Mouse (Mus musculus): ENCODE measurements around the gene Stat3. TPM values are rescaled to one million over a fixed set of nuclear protein-coding genes. Genes with fewer than 3 reads are reported as not detected.

Stat3 gene
- polyA plus RNA-seq, 1 experiment from 2014 or later, result 43.5 TPM

GRCm38 (mm10) chr11:100979887-100980286, 40.5 kb upstream of the Stat3 start:
- Histone ChIP-seq H3K4me1 (ENCODE audit: control insufficient read depth, insufficient read depth, low read length) (peaks cover 10% of the 10 kb centered on the region), H3K4me2 (replicated peaks; ENCODE audit: low read depth, low read length) (no peak overlapping the region), H3K36me3 (ENCODE audit: control insufficient read depth, insufficient read depth, low read length) (no peaks in the 10 kb centered on the region), H3K27me3 (ENCODE audit: control insufficient read depth, insufficient read depth, low read length) (no peaks in the 10 kb centered on the region), H3K9ac (replicated peaks; ENCODE audit: low read depth, low read length) (no peak overlapping the region), H3K9me3 (ENCODE audit: control insufficient read depth, low read depth, low read length) (no peaks in the 10 kb centered on the region), H3K4me3 (ENCODE audit: low read depth, low read length) (no peak overlapping the region), H3K27ac (ENCODE audit: low read length) (peak overlapping the region; percentile 61)
- no peak for ATAC-seq (ENCODE audit: insufficient number of reproducible peaks, insufficient read depth, low FRiP score, low read depth)
- 53% methylated on average over 8 of the region's 8 CpGs for WGBS

DNA sequence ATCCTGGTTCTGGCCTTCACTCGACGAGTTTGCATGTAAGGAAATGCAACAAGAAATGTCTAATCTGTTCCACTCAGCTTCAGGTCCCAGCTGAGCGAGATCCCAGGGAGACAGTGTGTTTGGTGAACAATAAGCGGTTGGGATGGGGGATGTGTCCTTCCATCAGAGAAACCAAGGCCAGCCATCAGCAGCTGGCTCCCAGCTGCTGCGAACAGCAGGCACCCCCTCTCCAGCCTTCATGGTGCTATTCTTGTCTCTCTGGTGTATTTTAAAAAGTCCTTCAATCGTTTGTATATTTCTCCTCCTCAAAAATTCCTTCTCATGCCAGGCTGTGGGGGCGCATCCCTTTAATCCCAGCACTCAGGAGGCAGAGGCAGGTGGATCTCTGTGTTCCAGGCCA, 35.9 kb upstream of the Stat3 start:
- 49% methylated on average over 7 of the region's 7 CpGs for WGBS
- H3K4me3 ChIP-seq (ENCODE audit: low read depth, low read length), result no peak overlapping the region
- no peaks in the 10 kb centered on the region for H3K36me3 ChIP-seq (ENCODE audit: control insufficient read depth, insufficient read depth, low read length)
- H3K9me3 ChIP-seq (ENCODE audit: control insufficient read depth, low read depth, low read length), result no peaks in the 10 kb centered on the region
- no peaks in the 10 kb centered on the region for H3K27me3 ChIP-seq (ENCODE audit: control insufficient read depth, insufficient read depth, low read length)
- H3K4me1 ChIP-seq (ENCODE audit: control insufficient read depth, insufficient read depth, low read length), result peaks cover 14% of the 10 kb centered on the region
- no peak for ATAC-seq (ENCODE audit: insufficient number of reproducible peaks, insufficient read depth, low FRiP score, low read depth)
- no peak overlapping the region for H3K9ac ChIP-seq (replicated peaks; ENCODE audit: low read depth, low read length)
- peak overlapping the region; percentile 17; the same call in 1 of the 2 replicates for H3K27ac ChIP-seq (ENCODE audit: low read length)
- H3K4me2 ChIP-seq (replicated peaks; ENCODE audit: low read depth, low read length), result no peak overlapping the region

DNA sequence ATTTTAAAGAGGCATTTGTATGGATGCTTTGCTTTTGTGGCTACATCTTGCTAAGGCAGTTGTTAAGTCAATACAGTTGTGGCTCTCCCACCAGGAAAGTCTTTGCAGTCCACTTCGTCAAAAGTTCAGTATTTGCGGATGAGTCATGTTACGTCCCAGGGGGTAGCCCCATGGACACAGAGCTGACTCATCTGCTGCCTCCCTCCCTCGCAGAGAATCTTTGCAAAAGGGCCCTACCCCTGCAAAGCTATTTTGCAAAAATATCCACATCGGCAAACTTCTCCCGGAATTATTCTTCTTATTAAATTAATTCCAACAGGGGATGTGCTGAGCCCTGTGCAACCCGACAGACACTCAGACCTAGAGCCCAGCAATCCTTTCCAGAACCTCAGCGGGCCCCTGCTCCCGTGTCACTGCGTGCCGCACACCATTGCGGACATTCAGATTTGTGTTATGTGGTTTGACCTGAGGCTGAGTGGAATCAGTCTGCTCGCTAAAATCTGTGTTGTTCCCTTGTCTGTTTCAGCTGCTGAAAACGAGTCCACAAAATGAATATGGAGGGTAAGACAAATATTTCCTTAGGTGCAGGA, 35.1 kb upstream of the Stat3 start:
- H3K27me3 ChIP-seq (ENCODE audit: control insufficient read depth, insufficient read depth, low read length), result no peaks in the 10 kb centered on the region
- no peak overlapping the region for H3K4me3 ChIP-seq (ENCODE audit: low read depth, low read length)
- no peaks in the 10 kb centered on the region for H3K9me3 ChIP-seq (ENCODE audit: control insufficient read depth, low read depth, low read length)
- ATAC-seq (ENCODE audit: insufficient number of reproducible peaks, insufficient read depth, low FRiP score, low read depth), result no peak
- WGBS, result 57% methylated on average over 14 of the region's 14 CpGs
- no peak overlapping the region for H3K4me2 ChIP-seq (replicated peaks; ENCODE audit: low read depth, low read length)
- no peak overlapping the region for H3K9ac ChIP-seq (replicated peaks; ENCODE audit: low read depth, low read length)
- no peaks in the 10 kb centered on the region for H3K36me3 ChIP-seq (ENCODE audit: control insufficient read depth, insufficient read depth, low read length)
- no peak overlapping the region for H3K27ac ChIP-seq (ENCODE audit: low read length)
- H3K4me1 ChIP-seq (ENCODE audit: control insufficient read depth, insufficient read depth, low read length), result peaks cover 10% of the 10 kb centered on the region

GRCm38 (mm10) chr11:100973245-100973644, 33.9 kb upstream of the Stat3 start:
- Histone ChIP-seq H3K36me3 (ENCODE audit: control insufficient read depth, insufficient read depth, low read length) (no peaks in the 10 kb centered on the region), H3K9me3 (ENCODE audit: control insufficient read depth, low read depth, low read length) (no peaks in the 10 kb centered on the region), H3K9ac (replicated peaks; ENCODE audit: low read depth, low read length) (no peak overlapping the region), H3K4me3 (ENCODE audit: low read depth, low read length) (no peak overlapping the region), H3K27me3 (ENCODE audit: control insufficient read depth, insufficient read depth, low read length) (no peaks in the 10 kb centered on the region), H3K4me2 (replicated peaks; ENCODE audit: low read depth, low read length) (no peak overlapping the region), H3K27ac (ENCODE audit: low read length) (no peak overlapping the region), H3K4me1 (ENCODE audit: control insufficient read depth, insufficient read depth, low read length) (peaks cover 14% of the 10 kb centered on the region; the same call in 1 of the 2 replicates)
- ATAC-seq (ENCODE audit: insufficient number of reproducible peaks, insufficient read depth, low FRiP score, low read depth), result no peak
- 89% methylated on average over 7 of the region's 7 CpGs for WGBS

DNA sequence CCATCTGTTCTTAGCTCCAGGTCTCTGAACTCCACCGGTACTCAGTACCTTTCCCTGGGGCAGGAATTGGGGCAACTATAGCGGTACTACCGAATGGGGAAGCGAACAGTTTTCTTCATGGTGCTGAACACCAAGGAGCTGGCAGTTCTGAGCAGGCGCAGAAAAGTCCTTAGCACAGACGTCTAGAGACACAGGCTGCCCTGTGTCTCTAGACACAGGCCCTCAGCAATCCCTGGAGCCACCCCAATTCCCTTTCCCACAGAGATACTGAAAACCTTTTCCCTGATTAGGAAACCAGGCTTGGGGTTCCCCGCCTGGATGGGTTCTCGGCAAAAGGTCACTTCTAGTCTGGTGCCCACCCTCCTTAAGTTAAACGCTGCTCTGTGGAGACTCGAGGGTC, 32.1 kb upstream of the Stat3 start:
- no peaks in the 10 kb centered on the region for H3K27me3 ChIP-seq (ENCODE audit: control insufficient read depth, insufficient read depth, low read length)
- H3K27ac ChIP-seq (ENCODE audit: low read length), result peak overlapping the region; percentile 95; the same call in 1 of the 2 replicates
- H3K9ac ChIP-seq (replicated peaks; ENCODE audit: low read depth, low read length), result no peak overlapping the region
- 64% methylated on average over 10 of the region's 10 CpGs for WGBS
- ATAC-seq (ENCODE audit: insufficient number of reproducible peaks, insufficient read depth, low FRiP score, low read depth), result no peak
- peak overlapping the region; percentile 70; the same call in 1 of the 2 replicates for H3K4me3 ChIP-seq (ENCODE audit: low read depth, low read length)
- H3K36me3 ChIP-seq (ENCODE audit: control insufficient read depth, insufficient read depth, low read length), result no peaks in the 10 kb centered on the region
- peak overlapping the region; percentile 74 for H3K4me2 ChIP-seq (replicated peaks; ENCODE audit: low read depth, low read length)
- no peaks in the 10 kb centered on the region for H3K9me3 ChIP-seq (ENCODE audit: control insufficient read depth, low read depth, low read length)
- peaks cover 21% of the 10 kb centered on the region; the same call in 1 of the 2 replicates for H3K4me1 ChIP-seq (ENCODE audit: control insufficient read depth, insufficient read depth, low read length)

DNA sequence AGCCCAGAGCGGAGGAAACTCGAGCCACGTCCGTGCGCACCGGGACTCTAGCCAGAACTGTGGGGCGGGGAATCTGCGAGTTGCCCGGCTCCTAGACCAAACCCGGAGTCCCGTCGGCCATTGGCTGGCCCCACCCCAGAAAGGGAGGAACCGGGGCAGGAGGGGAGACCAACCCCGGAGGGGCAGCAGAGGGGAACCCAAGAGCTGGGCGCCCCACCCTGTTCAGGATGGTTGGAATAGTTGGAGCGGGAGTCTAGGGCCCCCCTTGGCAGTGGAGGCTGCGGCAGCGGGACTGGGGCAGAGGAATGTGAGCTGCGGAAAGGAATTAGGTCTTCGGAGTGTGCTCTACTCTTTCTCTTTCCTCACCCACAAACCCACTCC, 31.2 kb upstream of the Stat3 start, which contains the start of gene Cavin1:
Gene Cavin1 (minus strand): TSS at position 331 of the 381 bp plus-strand sequence.
- Histone ChIP-seq H3K36me3 (ENCODE audit: control insufficient read depth, insufficient read depth, low read length) (no peaks in the 10 kb centered on the region), H3K4me2 (replicated peaks; ENCODE audit: low read depth, low read length) (peak within 1 kb of the TSS; percentile 74), H3K9me3 (ENCODE audit: control insufficient read depth, low read depth, low read length) (no peaks in the 10 kb centered on the region), H3K9ac (replicated peaks; ENCODE audit: low read depth, low read length) (peak within 1 kb of the TSS; percentile 87), H3K27ac (ENCODE audit: low read length) (peak within 1 kb of the TSS; percentile 95), H3K27me3 (ENCODE audit: control insufficient read depth, insufficient read depth, low read length) (no peaks in the 10 kb centered on the region), H3K4me3 (ENCODE audit: low read depth, low read length) (peak within 1 kb of the TSS; percentile 70), H3K4me1 (ENCODE audit: control insufficient read depth, insufficient read depth, low read length) (peaks cover 21% of the 10 kb centered on the region; the same call in 1 of the 2 replicates)
- ATAC-seq (ENCODE audit: insufficient number of reproducible peaks, insufficient read depth, low FRiP score, low read depth), result peak; percentile 90
- WGBS, result 2% methylated on average over 20 of the region's 20 CpGs

DNA sequence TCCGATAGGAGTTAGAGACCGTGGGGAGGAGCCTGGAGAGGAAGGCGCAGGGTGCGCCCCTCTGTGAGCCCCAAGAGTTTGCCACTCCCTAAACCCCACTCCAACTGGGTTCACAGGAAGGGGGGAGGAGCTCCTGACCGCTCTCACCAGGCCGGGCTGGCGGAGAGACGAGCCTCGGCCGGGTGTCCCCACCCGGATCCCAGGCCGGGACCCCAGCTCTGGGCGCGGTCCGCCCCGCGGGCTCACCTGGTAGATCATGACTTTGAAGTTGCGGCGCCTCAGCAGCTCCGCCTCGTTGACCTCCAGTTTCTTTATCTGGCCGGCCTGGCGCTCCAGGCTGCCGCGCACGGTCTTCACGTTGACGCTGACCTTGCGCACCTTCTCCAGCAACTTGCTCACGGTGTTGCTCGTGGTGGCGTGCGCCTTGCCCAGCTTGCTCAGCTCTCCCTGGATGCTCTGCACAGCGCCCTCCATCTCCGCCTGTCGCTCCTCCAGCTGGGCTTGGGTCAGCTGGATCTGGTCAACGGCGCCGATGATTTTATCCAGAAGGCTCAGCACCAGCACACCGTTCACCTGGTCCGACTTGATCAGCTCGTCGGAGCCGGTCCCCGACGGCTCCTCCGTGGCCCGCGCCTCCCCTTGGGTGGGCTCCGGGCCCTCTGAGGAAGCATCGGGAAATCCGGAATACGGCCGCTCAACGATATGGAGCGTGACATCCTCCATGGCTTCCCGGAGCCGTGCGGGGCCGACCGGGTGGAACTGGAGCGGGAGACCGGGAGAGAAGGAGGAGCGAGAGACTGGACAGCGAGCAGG, 30.6 kb upstream of the Stat3 start:
- Histone ChIP-seq H3K4me3 (ENCODE audit: low read depth, low read length) (peak overlapping the region; percentile 70), H3K9me3 (ENCODE audit: control insufficient read depth, low read depth, low read length) (no peaks in the 10 kb centered on the region), H3K27ac (ENCODE audit: low read length) (peak overlapping the region; percentile 95), H3K9ac (replicated peaks; ENCODE audit: low read depth, low read length) (peak overlapping the region; percentile 87), H3K4me1 (ENCODE audit: control insufficient read depth, insufficient read depth, low read length) (peaks cover 25% of the 10 kb centered on the region; the same call in 1 of the 2 replicates), H3K36me3 (ENCODE audit: control insufficient read depth, insufficient read depth, low read length) (no peaks in the 10 kb centered on the region), H3K27me3 (ENCODE audit: control insufficient read depth, insufficient read depth, low read length) (no peaks in the 10 kb centered on the region), H3K4me2 (replicated peaks; ENCODE audit: low read depth, low read length) (peak overlapping the region; percentile 74)
- under 1% methylated on average over 65 of the region's 65 CpGs for WGBS
- ATAC-seq (ENCODE audit: insufficient number of reproducible peaks, insufficient read depth, low FRiP score, low read depth), result peak; percentile 71; the same call in 1 of the 2 replicates

- ATAC-seq (ENCODE audit: insufficient number of reproducible peaks, insufficient read depth, low FRiP score, low read depth), result no peak
- H3K27ac ChIP-seq (ENCODE audit: low read length), result peak overlapping the region; percentile 95
- H3K9me3 ChIP-seq (ENCODE audit: control insufficient read depth, low read depth, low read length), result no peaks in the 10 kb centered on the region
- no peaks in the 10 kb centered on the region; the same call in 1 of the 2 replicates for H3K36me3 ChIP-seq (ENCODE audit: control insufficient read depth, insufficient read depth, low read length)
- H3K4me3 ChIP-seq (ENCODE audit: low read depth, low read length), result peak overlapping the region; percentile 70
- H3K9ac ChIP-seq (replicated peaks; ENCODE audit: low read depth, low read length), result peak overlapping the region; percentile 87
- H3K4me2 ChIP-seq (replicated peaks; ENCODE audit: low read depth, low read length), result peak overlapping the region; percentile 74
- H3K27me3 ChIP-seq (ENCODE audit: control insufficient read depth, insufficient read depth, low read length), result no peaks in the 10 kb centered on the region
- H3K4me1 ChIP-seq (ENCODE audit: control insufficient read depth, insufficient read depth, low read length), result peaks cover 30% of the 10 kb centered on the region; the same call in 1 of the 2 replicates
- WGBS, result 3% methylated on average over 28 of the region's 35 CpGs
Measured at GRCm38 (mm10) chr11:100969189-100969743, 29.9 kb upstream of the Stat3 start.

All from stomach, embryonic 14.5 days (tissue).